Mouse (Mus musculus) stomach, embryonic 14.5 days (tissue): Measurements from ENCODE around the gene Appl2. TPM values are rescaled to one million over a fixed set of nuclear protein-coding genes. Genes with fewer than 3 reads are reported as not detected.

ENCODE experiments used
- ATAC-seq: fragments of 200-750 bp; cut with Nextera tagmentation; 2 replicates; pipeline ENCODE4 v1.8.0; 2017; ENCODE audit warnings: low read depth, moderate TSS enrichment; ENCODE audit not compliant: insufficient number of reproducible peaks, insufficient read depth, low FRiP score
- H3K27ac ChIP-seq: fragments of 300-500 bp; sonication (generic); 2 replicates; pipeline ENCODE4 v1.5.1; 2014; ENCODE audit warnings: mild to moderate bottlenecking, low read length, moderate library complexity, mixed read lengths
- H3K27me3 ChIP-seq: fragments of 300-500 bp; sonication (generic); 2 replicates; pipeline ENCODE4 v1.6.1; 2014; ENCODE audit warnings: low read length, control low read depth, mixed read lengths; ENCODE audit not compliant: control insufficient read depth, insufficient read depth
- H3K36me3 ChIP-seq: fragments of 300-500 bp; sonication (generic); 2 replicates; pipeline ENCODE4 v1.6.1; 2014; ENCODE audit warnings: mild to moderate bottlenecking, control low read depth, low read length, moderate library complexity, mixed read lengths; ENCODE audit not compliant: control insufficient read depth, insufficient read depth
- H3K4me1 ChIP-seq: fragments of 300-500 bp; sonication (generic); 2 replicates; pipeline ENCODE4 v1.6.1; 2014; ENCODE audit warnings: low read length, control low read depth, mixed read lengths; ENCODE audit not compliant: control insufficient read depth, insufficient read depth
- H3K4me2 ChIP-seq: fragments of 300-500 bp; sonication (generic); replicated peaks from 2 replicates; pipeline ENCODE4 v1.6.1; 2014; ENCODE audit warnings: low read depth, low read length, control low read depth
- H3K4me3 ChIP-seq: fragments of 300-500 bp; sonication (generic); 2 replicates; pipeline ENCODE4 v1.5.1; 2014; ENCODE audit warnings: low read depth, low read length, control low read depth
- H3K9ac ChIP-seq: fragments of 300-500 bp; sonication (generic); replicated peaks from 2 replicates; pipeline ENCODE4 v1.6.1; 2014; ENCODE audit warnings: low read depth, mild to moderate bottlenecking, control low read depth, low read length, moderate library complexity, mixed read lengths
- H3K9me3 ChIP-seq: fragments of 300-500 bp; sonication (generic); 2 replicates; pipeline ENCODE4 v1.6.1; 2016; ENCODE audit warnings: low read depth, low read length, control low read depth; ENCODE audit not compliant: control insufficient read depth
- WGBS: fragments of 180-500 bp; shearing (Covaris S2); extraction: QIAGEN DNeasy Blood & Tissue Kit; methylation state at CpG from one replicate; pipeline ENCODE4 v1.1.7; 2014; 5-methylcytosine and 5-hydroxymethylcytosine counted together
- polyA plus RNA-seq: library from polyadenylated mRNA; unstranded; fragments of >200 nt; fragmentation: Nextera tagmentation; extraction: Ambion mirVana; gene quantifications from 2 replicates; pipeline ENCODE4 v1.2.1, GENCODE M21; 2014

The Appl2 gene
- polyA plus RNA-seq, 1 experiment from 2014 or later = 54.0 TPM

DNA sequence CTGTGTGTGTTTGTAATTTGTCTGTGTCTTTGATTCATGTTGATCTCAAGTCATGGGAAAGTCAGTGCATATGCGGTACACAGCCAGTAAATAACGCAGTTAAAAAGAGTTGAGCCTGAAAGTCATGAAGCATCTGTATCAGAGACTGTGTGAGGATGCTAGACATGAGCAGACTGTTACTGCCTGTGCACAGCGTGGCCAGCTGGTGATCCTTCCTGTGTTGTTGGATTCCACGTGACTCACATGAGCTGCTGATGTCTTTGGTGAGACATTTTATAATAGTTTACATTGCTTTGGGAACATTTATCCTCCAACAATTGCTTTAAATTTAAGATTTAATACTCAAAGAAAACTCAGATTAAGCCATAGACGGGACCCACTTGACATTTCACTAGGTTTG, 54.0 kb downstream of the Appl2 start:
- WGBS = 91% methylated on average over 5 of the region's 5 CpGs
- Histone ChIP-seq H3K9ac (no peak overlapping the region), H3K4me3 (no peak overlapping the region), H3K9me3 (no peaks in the 10 kb centered on the region), H3K4me1 (no peaks in the 10 kb centered on the region), H3K36me3 (peaks cover 58% of the 10 kb centered on the region), H3K4me2 (no peak overlapping the region), H3K27me3 (no peaks in the 10 kb centered on the region), H3K27ac (no peak overlapping the region)
- ATAC-seq = no peak

- no peaks in the 10 kb centered on the region for H3K27me3 ChIP-seq
- no peak overlapping the region for H3K4me2 ChIP-seq
- H3K9me3 ChIP-seq = no peaks in the 10 kb centered on the region
- H3K9ac ChIP-seq = no peak overlapping the region
- ATAC-seq = no peak
- H3K27ac ChIP-seq = no peak overlapping the region
- WGBS = 94% methylated on average over 7 of the region's 7 CpGs
- H3K4me3 ChIP-seq = no peak overlapping the region
- no peaks in the 10 kb centered on the region for H3K4me1 ChIP-seq
- H3K36me3 ChIP-seq = peaks cover 58% of the 10 kb centered on the region
These were observed 55.9 kb downstream of the Appl2 start for GRCm38 (mm10) chr10:83592616-83593015.

DNA sequence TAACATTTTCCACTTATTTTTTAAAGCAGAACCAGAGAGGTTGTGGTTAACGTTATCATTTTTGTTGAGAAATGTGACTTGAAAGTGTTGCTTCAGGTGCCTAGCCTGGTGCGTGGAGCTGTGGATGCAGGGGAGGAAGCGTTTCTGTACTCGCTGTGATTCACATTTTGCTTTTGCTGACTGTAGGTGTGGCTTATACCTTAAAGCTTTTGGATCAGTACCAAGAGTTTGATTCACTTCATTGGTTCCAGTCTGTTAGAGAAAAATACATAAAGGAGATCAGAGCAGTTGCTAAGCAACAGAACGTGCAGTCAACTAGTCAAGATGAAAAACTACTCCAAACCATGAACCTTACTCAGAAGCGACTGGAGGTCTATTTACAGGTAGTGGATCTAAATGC, 57.7 kb downstream of the Appl2 start:
- WGBS = 89% methylated on average over 6 of the region's 6 CpGs
- Histone ChIP-seq H3K27ac (no peak overlapping the region), H3K36me3 (peaks cover 73% of the 10 kb centered on the region)

GRCm38 (mm10) chr10:83565449-83566441, 82.8 kb downstream of the Appl2 start:
- Histone ChIP-seq H3K9me3 (no peaks in the 10 kb centered on the region), H3K27ac (no peak overlapping the region), H3K36me3 (peaks cover 75% of the 10 kb centered on the region), H3K4me2 (no peak overlapping the region), H3K4me1 (no peaks in the 10 kb centered on the region), H3K9ac (no peak overlapping the region), H3K4me3 (no peak overlapping the region), H3K27me3 (no peaks in the 10 kb centered on the region)
- no peak for ATAC-seq
- 95% methylated on average over 7 of the region's 7 CpGs for WGBS

More for the DNA sequence above, 57.7 kb downstream of the Appl2 start:
- no peak for ATAC-seq
- Histone ChIP-seq H3K27me3 (no peaks in the 10 kb centered on the region), H3K9ac (no peak overlapping the region), H3K9me3 (no peaks in the 10 kb centered on the region), H3K4me3 (no peak overlapping the region), H3K4me2 (no peak overlapping the region), H3K4me1 (no peaks in the 10 kb centered on the region)

DNA sequence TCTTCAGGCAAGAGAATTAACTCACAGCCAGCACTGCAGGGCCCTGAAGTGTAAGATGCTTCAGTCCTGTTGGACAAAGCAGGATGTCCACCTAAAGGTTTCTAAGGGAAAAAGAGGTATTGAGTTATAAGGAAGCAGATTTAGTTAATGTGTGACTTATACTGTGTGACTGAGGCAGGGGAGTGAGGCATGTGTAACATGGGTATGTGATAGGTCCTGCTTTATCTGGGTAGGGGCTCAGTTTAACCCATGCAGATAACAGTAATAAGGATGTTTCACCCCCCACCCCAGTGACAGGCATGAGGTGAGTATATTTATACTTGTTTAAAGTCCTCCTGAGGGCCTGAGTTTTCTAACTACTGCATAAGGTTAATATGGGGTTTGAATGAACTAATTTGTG, 85.5 kb downstream of the Appl2 start:
- ATAC-seq = no peak
- H3K36me3 ChIP-seq = peaks cover 72% of the 10 kb centered on the region

More for the DNA sequence above, 85.5 kb downstream of the Appl2 start:
- H3K9me3 ChIP-seq = no peaks in the 10 kb centered on the region
- H3K27ac ChIP-seq = no peak overlapping the region
- no peaks in the 10 kb centered on the region for H3K4me1 ChIP-seq
- H3K4me3 ChIP-seq = no peak overlapping the region
- H3K27me3 ChIP-seq = no peaks in the 10 kb centered on the region
- no peak overlapping the region for H3K9ac ChIP-seq
- no peak overlapping the region for H3K4me2 ChIP-seq

Other genes with a start within 250 kb of the Appl2 start
- 2.2 and 2.3 TPM in 2 replicates for gene Aldh1l2, start 114.6 kb downstream of the Appl2 start, polyA plus RNA-seq
- 36.1 and 42.7 TPM in 2 replicates for gene Washc4, start 105.0 kb downstream of the Appl2 start, polyA plus RNA-seq
- gene 1500009L16Rik, start 74.1 kb upstream of the Appl2 start, polyA plus RNA-seq = 37.5 and 37.7 TPM in 2 replicates